Mouse (Mus musculus) brain, embryonic 14.5 days (tissue): ENCODE data around the gene Psma5.

ENCODE experiments used
- CTCF ChIP-seq: fragments of 200-500 bp; IDR thresholded peaks from 2 replicates; pipeline ENCODE4 v1.5.1; 2012; ENCODE audit warnings: inconsistent platforms, mild to moderate bottlenecking, moderate library complexity, borderline replicate concordance; ENCODE audit not compliant: insufficient read depth, insufficient read length; ENCODE audit errors: extremely low read depth
- POLR2A ChIP-seq: fragments of 200-500 bp; IDR thresholded peaks from 2 replicates; pipeline ENCODE4 v1.6.1; 2012; ENCODE audit warnings: mild to moderate bottlenecking, inconsistent platforms, borderline replicate concordance; ENCODE audit not compliant: poor library complexity, insufficient read depth, insufficient read length, severe bottlenecking; ENCODE audit errors: extremely low read depth

DNA sequence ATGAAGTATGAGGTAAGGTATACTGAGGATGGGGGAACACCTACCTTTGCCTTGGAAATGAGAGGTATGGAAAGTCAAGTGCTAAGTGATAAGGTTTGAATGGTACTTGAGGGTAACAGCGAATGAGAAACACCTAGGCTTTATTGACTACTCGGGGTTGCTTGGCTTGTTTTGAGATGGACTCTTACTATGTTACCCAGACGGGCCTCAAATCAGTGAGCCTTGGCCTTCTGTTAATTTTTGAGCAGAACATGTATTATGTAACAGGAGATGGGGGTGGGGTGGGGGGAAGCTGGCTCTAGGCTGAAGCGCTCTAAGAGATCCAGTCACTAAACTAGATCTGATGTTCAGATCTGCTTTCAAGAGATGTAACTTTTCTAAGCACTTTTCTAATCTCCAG, 25.1 kb upstream of the Psma5 start:
- TF ChIP-seq POLR2A (no peak), CTCF (no peak)
